Mouse (Mus musculus) left cerebral cortex, postnatal 36 days (tissue): ENCODE measurements around the gene 6030408B16Rik. TPM values are rescaled to one million over a fixed set of nuclear protein-coding genes. Genes with fewer than 3 reads are reported as not detected.

Source experiments
- DNase-seq, 2 experiments: peaks; one replicate each; pipeline ENCODE4 v3.0.0; 2021 to 2022; ENCODE audit warnings: low spot score in 2 of 2, mixed read lengths in 1 of 2
- intact Hi-C: fragments of 180-260 bp; cut with DNase I; formaldehyde crosslinking; loops from one replicate; pipeline ENCODE4 v1.15.1; 2025
- total RNA-seq, 2 experiments: library from RNA; stranded (reverse); gene quantifications; 2 replicates each; pipeline ENCODE4 v1.2.3; 2021

Gene 6030408B16Rik
- total RNA-seq, 2 experiments from 2014 or later = 0.27 to 0.37 TPM

DNA sequence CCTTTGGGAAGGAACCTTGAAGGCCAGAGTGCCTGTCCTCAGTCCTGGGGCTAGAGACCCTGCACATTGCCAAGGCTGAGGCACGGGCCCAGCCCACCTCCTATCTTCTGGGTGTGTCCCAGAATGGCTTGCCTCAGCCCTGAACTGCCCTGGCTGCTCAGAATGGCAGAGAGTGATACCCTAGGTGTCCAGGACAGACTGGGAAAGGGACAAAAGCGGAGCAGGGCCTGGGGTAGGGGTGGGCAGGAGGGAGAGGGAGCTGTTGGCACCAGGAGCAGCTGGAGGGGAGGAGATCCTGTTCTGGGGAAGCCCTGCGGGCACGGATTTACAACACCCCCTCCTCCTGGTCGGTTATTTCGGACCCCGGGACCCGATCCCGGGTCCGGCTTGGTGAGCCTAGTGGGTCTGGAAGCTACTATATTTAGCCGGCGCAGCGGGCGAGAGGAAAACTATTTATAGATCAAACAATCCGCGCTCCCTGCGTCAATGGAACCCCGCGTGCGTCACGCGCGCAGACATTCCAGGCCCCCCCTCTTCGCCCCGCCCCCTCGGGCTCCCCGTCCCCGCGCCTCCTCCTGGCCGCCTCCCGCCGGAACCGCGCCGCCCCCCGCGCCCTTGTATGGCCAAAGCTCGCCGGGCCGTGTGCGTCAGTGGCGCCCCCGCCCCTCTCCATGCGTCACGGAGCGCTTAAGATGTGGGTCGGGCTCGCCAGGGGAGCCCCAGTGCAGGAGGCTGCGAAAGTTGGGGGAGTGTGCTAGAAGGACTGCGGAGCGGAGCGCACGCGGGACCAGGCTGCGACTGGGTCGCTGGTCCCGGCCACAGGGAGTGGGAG lies 26.7 kb upstream of the 6030408B16Rik start:
- intact Hi-C loops = loop anchor here (2.0 kb wide), 1 partner anchor 20 kb away; no protein-coding TSS in a partner anchor
- peak; percentile 93 to 95 for DNase-seq

DNA sequence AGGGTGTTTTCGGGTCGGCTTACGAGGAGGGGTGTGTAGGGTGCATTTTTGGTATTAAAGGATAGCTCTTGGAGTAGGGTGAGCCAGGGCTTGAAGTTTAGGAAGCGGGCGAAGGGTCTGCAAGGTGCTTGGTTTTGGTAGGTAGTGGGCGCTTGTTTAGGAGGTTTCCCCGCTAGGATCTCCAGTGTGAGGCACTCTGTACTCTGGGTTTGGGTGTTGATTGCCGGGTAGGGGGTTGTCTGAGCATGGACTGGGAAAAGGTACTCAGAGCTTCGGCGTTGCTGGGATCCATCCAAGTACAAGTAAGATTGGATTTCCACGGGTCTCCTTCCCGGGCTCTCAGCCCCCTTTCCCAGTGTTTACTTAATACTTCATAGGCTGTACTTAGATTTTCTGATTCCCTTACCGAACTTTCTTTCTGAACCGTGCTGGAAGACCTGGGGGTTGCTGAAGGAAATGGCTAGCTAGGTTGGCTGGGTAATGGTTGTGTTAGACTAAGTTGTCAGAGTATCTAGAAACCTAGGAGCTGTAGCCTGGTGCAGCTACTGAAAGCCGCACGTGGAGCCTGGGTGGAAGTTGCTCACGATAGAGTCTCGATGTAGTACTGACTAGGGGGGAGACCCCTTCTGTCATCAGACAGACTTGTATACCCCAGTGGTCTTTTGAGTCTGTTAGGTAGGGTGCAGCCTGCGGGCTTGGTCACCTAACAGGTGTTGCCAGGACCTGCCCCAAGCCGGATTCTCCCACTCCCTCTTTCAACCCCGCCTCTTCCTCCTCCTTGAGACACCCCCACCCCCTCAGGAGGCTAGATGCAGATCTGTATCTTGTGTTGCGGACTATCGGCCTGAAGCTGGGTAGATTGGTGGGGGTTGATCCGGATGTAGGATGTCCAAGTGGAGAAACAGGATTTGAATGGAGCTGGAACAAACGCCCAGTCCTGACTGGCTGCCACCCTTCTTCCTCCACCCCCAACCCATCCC lies 25.7 kb upstream of the 6030408B16Rik start:
- no peak for DNase-seq
- intact Hi-C loops = loop anchor here (2.0 kb wide), 1 partner anchor 21 kb away; no protein-coding TSS in a partner anchor

DNA sequence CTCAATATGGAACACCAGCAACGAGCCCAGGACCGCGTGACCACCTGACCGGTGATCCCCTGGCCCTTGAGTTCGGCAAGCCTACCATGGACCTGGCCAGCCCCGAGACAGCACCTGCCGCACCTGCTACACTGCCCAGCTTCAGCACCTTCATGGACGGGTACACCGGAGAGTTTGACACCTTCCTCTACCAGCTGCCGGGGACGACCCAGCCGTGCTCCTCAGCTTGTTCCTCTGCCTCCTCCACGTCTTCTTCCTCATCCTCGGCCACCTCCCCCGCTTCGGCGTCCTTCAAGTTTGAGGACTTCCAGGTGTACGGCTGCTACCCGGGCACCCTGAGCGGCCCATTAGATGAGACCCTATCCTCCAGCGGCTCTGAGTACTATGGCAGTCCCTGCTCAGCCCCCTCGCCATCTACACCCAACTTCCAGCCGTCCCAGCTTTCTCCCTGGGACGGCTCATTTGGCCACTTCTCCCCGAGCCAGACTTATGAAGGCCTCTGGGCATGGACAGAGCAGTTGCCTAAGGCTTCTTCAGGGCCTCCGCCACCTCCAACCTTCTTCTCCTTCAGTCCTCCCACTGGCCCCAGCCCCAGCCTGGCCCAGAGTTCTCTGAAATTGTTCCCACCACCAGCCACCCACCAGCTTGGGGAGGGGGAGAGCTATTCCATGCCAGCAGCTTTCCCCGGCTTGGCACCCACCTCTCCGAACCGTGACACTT lies 22.8 kb upstream of the 6030408B16Rik start:
- no peak for DNase-seq
- intact Hi-C loops = no loop called here

DNA sequence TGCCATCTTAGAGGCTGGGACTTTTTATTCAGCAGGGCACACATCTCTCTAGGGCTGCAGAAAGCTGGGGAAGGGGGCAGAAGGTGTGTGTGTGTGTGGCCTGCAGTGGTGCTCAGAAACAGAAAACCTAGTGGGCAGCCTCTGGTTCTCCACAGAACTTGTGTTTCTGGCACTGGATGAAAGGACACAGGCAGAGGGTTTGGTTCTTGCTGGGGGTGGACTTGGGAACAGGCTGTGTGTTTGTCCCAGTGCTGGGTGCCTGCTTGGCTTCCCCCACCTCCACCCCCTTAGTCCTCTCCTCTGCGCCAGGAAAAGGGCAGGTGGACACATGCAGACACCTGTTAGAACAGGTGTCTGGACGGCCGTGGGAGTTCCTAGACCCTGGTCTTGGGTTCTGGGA lies 21.9 kb upstream of the 6030408B16Rik start:
- no peak for DNase-seq
- intact Hi-C loops = no loop called here

DNA sequence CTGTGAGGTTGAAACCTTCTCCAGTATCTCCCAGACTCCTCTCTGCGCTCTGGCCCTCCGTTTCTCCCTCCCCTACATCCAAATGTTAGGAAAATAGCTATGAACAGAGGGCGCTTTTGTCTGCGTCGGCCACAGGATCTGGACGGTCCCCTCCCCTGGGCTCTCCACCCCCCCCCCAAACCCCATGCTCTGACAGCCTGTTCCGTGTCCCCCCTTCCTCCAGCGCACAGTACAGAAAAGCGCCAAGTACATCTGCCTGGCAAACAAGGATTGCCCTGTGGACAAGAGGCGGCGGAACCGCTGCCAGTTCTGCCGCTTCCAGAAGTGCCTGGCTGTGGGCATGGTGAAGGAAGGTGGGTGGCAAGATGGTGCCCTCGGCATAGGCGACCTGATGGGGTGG lies 21.5 kb upstream of the 6030408B16Rik start:
- no peak for DNase-seq
- intact Hi-C loops = no loop called here

DNA sequence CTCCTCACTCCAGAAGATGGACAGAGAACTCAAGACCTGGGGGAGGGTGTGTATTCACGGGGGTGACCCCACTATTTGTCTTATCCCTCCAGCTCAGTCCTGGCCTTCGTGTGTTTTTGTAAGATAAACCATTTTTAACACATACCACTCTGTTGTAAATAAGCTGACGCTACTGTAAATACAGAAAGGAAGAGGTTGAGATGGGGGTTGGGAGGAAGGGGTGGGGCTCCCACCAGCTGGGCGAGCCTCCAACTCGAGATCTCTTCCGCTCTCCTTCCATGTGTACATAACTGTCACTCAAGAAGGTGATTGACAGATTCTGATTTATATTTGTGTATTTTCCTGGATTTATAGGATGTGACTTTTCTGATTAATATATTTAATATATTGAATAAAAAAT lies 18.6 kb upstream of the 6030408B16Rik start:
- intact Hi-C loops = no loop called here
- no peak for DNase-seq

DNA sequence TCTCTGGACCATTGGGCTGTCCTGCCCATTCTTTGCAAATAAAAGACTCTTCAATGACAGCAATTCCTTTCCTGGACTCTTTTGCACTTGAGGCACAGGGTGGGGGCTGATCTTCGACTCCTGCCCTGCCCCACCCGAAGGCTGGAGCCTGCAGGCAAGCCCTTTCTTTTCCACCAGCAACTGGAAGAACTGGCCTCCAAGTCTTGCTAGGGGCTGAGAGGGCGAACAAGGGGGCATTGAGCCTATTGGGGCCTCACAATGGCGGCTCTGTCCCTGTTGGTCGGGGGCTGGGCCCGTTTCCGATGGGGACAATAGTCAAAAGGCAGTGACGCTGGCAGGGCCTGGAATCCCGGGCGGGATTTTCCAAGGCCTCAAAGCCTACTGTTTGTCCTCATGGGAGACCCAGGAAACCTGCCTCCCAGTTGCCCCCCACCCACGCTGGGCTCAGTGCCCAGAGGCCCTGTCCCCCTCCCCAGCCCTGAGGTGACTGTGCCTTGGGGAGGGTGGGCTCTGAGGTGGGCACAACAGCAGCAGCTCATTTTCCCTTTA lies 15.6 kb upstream of the 6030408B16Rik start:
- intact Hi-C loops = no loop called here

DNA sequence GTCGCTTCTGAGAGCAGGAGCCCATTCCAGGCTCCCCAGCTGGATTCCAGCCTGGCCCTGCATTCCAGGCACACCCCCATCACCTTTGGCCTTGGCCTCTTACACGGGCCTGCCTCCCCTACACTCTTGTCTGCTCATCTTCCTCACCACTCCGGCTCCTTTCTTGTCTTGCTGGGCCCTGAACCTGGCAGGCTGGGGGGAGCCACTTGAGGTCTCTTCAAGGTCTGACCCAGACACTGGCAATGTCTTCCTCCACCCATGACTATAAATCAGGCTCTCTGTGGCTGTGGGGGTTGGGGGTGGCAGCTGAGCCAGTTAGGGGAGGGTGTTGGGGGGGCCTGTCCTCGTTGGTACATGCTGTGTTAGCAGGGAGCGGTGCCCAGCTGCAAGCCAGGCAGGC lies 14.4 kb upstream of the 6030408B16Rik start:
- no peak for DNase-seq
- intact Hi-C loops = no loop called here

More for the DNA sequence above, 15.6 kb upstream of the 6030408B16Rik start:
- no peak for DNase-seq

DNA sequence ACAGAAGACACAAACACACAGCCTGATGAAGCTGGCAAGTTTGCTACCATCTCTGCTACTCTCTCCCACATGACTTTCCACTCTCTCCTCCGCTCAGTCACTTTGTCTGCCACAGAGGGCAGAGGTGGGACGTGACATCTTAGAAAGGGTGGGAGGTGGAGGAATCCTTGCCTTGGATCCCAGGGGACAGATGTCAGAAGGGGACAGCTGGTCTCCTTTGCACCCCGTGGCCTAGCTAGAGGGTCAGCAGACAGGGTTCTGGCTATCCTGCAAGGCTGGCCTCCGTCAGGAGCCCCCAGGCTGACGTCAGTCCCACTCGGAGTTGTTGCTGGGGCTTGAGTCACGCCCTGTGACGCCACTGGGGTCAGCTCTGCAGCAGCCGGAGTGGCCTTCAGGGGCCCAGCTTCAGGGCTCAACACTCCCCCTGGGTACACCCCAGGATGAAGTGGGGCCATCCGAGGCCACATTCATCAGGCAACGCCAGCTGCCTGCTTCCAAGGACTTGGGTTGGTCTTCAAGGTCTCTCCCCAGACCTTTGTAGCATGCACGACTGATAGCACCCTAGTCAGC lies 13.5 kb upstream of the 6030408B16Rik start:
- intact Hi-C loops = no loop called here
- no peak for DNase-seq

DNA sequence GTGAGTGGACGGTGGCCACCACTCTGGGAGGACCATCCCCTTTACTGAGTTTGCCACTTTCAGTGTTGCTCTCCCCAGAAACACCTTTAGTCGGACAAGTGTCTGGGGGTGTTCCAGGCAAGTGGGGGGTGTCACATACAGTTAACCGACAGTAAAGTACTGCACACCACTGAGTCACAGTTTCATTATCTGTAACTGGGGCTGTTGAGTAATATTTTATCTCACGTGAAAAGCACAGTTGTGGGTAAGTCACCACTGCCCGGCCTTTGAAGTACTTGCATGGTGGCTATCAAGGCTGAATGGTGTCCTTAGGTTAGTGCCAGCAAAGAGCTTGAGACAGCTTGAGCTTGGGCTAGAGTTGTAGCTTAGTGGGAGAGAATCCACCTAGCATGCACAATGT lies 10.5 kb upstream of the 6030408B16Rik start:
- no peak for DNase-seq
- intact Hi-C loops = loop anchor here (5.0 kb wide), 1 partner anchor 60 kb away; the partner anchor contains the start of gene Grasp

DNA sequence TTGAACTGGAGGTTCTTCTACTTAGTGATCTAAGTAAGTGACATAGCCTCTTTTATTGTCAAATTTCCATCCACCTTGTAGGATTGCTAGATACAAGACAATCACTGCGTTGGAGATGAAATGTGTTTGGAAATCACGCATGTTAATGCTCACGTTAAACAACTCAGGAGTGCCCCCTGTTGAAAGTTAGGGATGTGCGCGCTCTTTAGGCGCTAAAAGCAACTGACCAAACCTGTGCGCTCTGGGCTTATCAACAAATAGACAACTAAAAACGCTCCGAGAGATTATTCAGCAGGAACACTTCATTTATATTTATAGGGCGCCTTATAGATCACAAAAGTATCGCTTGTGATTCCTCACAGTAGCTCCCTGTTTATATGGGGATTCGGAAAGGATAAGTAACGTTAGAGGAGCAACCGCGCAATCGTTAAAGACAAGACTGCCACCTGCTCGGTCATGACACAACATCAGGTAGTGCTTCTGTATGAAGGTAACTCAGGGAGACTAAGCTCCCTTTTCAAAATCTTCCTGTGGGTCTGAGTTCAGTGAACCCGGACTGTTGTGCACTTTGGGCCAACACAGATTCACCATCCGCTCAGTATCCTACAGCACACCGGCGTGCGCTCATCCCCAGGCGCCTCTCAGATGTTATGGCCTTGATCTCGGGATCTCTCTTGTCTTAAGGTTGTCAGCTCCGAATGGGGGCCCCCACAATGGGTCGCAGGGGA lies 9.7 kb upstream of the 6030408B16Rik start:
- no peak for DNase-seq
- intact Hi-C loops = loop anchor here (1.0 to 5.0 kb wide), 2 partner anchors 43 to 61 kb away; partner anchors contain the start of gene Grasp

DNA sequence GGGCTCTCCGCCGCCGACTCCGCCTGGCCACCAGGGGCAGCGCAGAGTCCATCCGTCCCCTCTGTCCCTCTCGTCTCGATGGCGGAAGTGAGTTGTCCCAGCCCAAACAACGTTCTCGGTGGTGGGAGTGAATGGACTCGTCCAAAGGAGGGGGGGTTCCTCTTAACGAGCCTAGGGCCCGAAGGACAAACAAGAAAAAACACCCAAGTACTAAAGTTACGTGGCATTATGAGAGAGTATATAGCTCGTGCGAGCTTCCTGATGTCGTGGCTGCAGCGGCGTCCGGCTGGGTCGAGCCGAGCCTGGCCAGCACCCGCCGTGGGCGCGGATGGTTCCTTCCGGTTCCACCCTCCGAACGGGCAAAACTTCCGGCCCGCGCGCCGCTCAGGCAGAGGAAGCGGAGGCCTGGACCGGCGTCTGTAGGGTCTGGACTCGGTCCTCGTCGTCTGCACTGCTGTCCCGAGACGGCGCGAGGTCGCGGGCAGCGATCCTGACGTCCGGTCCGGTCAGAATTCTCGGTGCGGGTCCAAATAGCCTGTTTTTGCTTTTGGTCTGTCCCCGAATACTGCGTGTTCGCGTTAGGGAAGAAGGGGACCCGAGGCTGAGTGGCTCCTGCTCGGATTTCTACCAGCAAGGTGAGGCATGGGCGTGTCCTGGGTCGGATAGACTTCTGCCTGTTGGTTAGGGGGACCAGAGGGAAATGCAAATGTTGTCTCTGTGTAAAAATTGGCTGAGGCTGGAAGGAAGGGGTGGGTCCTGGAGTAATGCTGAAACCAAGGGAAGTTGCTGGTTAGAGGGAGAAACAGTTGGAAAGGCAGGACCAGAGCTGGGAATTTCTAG lies 8.9 kb upstream of the 6030408B16Rik start, which contains the start of gene Atg101:
Atg101 (plus strand) TSS at position 362 of the 840 bp plus-strand sequence.
- DNase-seq = peak; percentile 87
- intact Hi-C loops = loop anchor here (1.0 to 5.0 kb wide), 2 partner anchors 44 to 62 kb away; partner anchors contain the start of gene Grasp

DNA sequence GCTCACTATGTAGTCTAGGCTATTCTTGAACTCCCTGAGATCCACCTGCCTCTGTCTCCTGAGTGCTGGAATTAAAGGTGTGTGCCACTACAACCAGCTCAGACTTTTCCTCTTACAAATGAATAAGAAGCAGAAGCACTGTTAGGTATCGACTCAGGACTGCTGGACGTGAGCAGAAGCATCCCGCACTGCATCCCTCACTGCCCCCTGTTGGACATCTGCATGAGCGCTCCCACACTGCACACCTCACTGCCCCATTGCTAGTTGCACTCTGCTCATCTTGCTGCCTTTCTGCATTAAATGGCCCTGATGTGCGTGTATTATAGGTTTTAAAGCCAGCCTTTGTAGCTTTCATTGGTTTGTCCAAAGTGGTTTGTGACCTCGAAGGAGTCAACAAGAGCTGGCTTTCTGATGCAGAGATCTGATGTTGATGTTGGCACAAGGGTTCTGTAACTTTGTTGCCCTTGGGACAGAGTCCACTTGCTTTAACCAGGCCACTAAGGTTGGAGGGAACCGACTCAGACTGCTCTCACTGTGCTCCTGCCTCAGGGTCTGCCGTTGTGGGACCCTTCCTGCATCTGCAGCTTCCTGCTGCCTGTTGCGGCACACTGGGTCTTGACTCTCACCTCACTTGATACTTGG lies 6.8 kb upstream of the 6030408B16Rik start:
- intact Hi-C loops = no loop called here
- DNase-seq = no peak

DNA sequence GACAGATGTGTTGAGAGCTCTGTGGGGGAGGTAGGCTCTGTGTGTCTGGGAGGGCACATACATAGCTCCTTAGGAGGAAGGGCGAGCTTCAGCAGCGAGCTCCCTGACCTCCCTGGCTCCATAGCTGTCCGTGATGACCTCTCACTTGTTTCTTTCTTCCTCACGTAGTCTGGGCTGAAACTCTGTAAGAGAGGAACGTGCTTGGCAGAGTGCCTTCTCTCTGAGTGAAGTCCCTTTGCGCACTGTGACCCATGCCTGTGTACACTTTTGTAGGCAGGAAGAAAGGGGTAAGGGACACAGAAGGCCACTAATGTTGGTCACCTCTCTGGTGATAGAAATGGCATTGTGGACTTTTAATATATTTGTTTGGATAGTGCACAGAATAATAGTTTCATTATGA lies 5.7 kb upstream of the 6030408B16Rik start:
- no peak for DNase-seq

DNA sequence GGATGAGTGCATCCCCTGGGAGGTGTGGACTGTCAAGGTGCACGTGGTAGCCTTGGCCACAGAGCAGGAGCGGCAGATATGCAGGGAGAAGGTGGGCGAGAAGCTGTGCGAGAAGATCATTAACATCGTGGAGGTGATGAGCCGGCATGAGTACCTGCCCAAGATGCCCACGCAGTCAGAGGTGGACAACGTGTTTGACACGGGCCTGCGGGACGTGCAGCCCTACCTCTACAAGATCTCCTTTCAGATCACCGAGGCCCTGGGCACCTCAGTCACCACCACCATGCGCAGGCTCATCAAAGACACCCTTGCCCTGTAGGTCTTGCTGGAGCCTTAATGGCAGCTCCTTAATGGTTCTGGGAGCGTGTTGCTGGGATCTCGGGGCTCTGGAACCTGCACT lies 2.7 kb upstream of the 6030408B16Rik start:
- intact Hi-C loops = no loop called here
- DNase-seq = no peak

More for the DNA sequence above, 5.7 kb upstream of the 6030408B16Rik start:
- intact Hi-C loops = no loop called here

DNA sequence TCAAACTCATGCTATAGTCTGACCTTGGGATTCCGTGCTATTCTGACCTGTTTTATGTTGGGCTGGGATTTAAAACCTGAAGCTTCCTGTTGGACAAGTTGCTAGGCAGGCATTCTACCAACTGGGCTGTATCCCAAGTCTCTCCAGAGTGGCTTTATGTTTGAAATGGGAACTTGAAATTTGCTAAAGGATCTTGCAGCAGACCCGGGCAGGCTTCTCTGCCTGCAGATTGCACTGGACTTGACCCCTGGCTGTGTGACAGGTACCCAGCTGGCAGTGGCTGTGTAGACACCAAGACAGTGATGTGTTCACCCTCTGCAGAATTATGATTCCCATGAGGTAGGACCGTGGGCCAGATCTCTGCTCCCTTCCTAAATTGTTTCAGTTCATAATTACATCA lies 1.0 kb upstream of the 6030408B16Rik start:
- DNase-seq = no peak
- intact Hi-C loops = no loop called here
